Mouse (Mus musculus): Measurements from ENCODE around the gene Foxf2. TPM values are rescaled to one million over a fixed set of nuclear protein-coding genes. Genes with fewer than 3 reads are reported as not detected.

Gene Foxf2
- 1 to 10 TPM; 7.8 to 9.8 TPM for total RNA-seq (2021)
- long read RNA-seq, experiment 1, transcript Foxf2-201 (2 exons, 2,363 nt), result major isoform, 7 of 7 reads
- long read RNA-seq, experiment 1, partial matches to known transcripts, result 0 of 7 reads
- long read RNA-seq, experiment 1, other reads (novel, unspliced or antisense), result 0 of 7 reads
- long read RNA-seq, experiment 2, transcript Foxf2-201 (2 exons, 2,363 nt), result major isoform, 6 of 8 reads
- long read RNA-seq, experiment 2, partial matches to known transcripts, result 0 of 8 reads
- long read RNA-seq, experiment 2, other reads (novel, unspliced or antisense), result 2 of 8 reads

GRCm38 (mm10) chr13:31625333-31626101 is at the start of gene Foxf2:
Foxf2 (plus strand) TSS chr13:31625816.
- intact Hi-C loops (cut with DNase I), result loop anchor here (5.0 kb wide), 1 partner anchor 182 kb away; the partner anchor contains the start of gene Foxc1
- no peak for DNase-seq (ENCODE audit: low spot score in 2 of 2)

DNA sequence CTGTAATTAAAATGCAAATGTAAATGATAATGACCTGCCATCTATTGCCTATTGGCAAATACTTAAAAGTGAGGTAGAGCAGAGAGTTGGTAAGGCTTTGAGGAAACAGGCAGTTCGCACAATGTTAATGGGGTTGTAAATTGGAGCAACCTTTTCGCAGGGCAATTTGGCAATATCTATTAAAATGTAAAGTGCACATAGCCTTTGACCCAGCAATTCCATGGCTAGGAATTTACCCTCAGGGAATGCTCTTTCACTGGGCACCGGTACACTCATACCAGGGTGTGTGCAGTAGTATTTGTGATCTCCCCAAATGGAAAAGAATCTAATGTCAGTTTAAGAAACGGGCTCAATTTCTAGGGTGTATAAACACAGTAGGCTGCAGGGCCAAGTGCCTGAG is 48.9 kb upstream of the Foxf2 start:
- intact Hi-C loops (cut with DNase I), result no loop called here
- no peak for DNase-seq (ENCODE audit: low spot score in 2 of 2)

- intact Hi-C loops (cut with DNase I), result no loop called here
- DNase-seq (ENCODE audit: low spot score in 2 of 2), result no peak
These were observed 48.0 kb upstream of the Foxf2 start for GRCm38 (mm10) chr13:31577576-31577975.

GRCm38 (mm10) chr13:31578389-31578788 is 47.2 kb upstream of the Foxf2 start:
- DNase-seq (ENCODE audit: low spot score in 2 of 2), result no peak
- intact Hi-C loops (cut with DNase I), result no loop called here

- intact Hi-C loops (cut with DNase I), result no loop called here
These were observed 45.8 kb upstream of the Foxf2 start for GRCm38 (mm10) chr13:31579866-31580265.

DNA sequence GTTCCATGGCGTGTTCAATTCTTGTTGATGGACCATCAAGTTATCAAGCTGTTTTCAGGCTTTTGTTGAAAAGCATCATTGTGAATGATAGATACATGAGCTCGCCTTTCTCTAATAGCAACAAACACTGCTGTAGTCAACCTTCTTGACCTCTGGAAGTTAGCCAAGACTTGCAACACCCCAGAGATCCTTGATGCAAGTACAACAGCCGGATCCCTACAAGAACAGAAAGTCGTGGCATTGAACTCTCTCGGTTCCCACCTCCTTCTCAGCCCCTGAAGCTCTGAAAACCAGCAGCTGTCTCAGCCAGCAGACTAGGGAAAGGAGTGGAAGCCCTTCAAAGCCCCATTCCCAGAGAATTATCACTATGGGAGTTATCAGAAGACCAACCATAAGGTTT is 38.3 kb upstream of the Foxf2 start:
- intact Hi-C loops (cut with DNase I), result no loop called here

More at GRCm38 (mm10) chr13:31579866-31580265, 45.8 kb upstream of the Foxf2 start:
- no peak for DNase-seq (ENCODE audit: low spot score in 2 of 2)

GRCm38 (mm10) chr13:31599576-31599975 is 26.0 kb upstream of the Foxf2 start:
- intact Hi-C loops (cut with DNase I), result no loop called here
- DNase-seq (ENCODE audit: low spot score in 2 of 2), result no peak

More for the DNA sequence above, 38.3 kb upstream of the Foxf2 start:
- DNase-seq (ENCODE audit: low spot score in 2 of 2), result no peak

GRCm38 (mm10) chr13:31603964-31604363 is 21.7 kb upstream of the Foxf2 start:
- intact Hi-C loops (cut with DNase I), result no loop called here
- no peak for DNase-seq (ENCODE audit: low spot score in 2 of 2)

DNA sequence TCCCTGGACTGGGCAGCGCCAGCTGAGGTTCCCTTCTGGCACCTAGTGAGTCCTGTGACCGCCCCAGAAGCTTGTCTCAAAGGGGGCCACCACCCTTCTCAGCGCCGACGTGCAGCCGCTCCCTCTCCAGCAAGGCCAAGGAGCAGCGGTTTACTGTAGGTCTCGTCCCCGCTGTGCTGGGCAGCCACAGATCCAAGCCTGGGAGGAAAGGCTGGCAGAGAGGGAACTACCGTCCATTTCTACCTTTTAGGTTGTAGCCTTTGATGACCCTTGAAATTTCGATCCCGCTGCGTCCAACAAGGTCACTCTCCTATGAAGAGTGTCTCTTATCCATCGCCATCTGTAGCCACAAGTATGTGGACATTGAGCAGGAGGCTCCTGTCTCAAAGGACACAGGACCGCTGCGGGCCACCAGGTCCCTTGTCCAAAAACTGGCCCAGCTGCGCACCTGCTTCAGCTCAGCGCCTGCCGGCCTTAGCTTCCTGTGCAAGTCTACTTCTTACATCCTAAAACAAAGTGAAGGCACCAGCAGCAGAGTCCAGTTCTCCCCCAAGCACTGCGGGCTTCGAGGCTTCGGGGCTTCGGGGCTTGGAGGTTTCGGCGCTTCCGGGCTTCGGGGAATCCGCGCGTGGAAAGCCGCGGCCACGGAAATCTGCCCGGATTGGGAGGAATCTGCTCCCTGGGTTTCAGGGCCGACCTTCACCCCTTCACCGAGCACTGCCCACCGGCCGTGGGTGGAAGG is 10.7 kb upstream of the Foxf2 start:
- no peak for DNase-seq (ENCODE audit: low spot score in 2 of 2)
- intact Hi-C loops (cut with DNase I), result loop anchor here (5.0 kb wide), 2 partner anchors 628 to 723 kb away; no protein-coding TSS in a partner anchor

DNA sequence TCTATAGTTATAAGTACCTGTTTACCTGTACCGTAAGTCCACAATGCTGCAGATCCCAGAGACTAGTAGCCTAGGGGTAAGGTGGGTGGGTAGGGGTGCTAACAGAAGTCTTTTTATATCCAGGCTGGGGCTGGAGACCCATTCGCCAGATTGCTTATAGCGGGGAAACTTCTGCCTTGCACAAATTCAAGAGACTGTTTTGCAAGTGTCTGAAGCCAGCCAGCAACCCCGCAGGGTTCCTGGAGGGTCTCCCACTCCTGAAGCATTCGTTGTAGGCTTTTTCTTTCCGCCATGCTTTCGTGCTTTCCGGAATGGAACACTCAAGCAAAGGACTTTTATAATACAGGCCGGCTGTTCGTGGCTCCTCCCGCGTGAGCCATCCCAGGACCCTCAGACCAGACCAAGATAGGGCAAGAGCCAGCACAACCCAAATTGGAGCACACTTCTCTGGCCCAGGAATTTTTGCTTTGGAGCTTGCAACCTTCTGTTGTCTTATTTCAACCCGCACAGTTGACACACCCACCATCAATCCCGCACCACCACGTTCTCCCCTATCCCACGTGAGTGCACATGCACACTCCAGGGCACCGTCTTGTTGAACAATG is 10.0 kb upstream of the Foxf2 start:
- intact Hi-C loops (cut with DNase I), result loop anchor here (5.0 kb wide), 2 partner anchors 628 to 723 kb away; no protein-coding TSS in a partner anchor

DNA sequence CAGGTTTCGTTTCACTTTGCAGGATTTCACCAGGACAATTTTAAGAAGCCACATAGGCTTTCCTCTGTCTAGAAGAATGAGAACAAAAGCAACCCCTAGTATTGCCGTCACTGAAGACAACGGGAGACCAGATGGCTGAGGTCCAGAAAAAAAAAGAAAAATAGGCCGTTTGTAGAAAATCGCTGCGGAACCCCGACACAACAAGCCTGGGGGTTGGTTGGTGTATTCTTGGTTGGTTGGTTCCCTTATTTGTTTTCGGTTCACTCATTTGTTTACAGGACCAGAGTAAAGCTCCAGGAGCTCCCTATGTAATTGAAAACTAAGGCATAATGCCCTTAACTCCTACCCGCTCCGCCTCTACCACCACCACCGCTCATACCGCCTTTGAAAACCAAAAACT is 7.6 kb upstream of the Foxf2 start:
- no peak for DNase-seq (ENCODE audit: low spot score in 2 of 2)
- intact Hi-C loops (cut with DNase I), result loop anchor here (1.0 to 5.0 kb wide), 5 partner anchors 57 to 726 kb away; no protein-coding TSS in a partner anchor

More for the DNA sequence above, 10.0 kb upstream of the Foxf2 start:
- DNase-seq (ENCODE audit: low spot score in 2 of 2), result no peak

- DNase-seq (ENCODE audit: low spot score in 2 of 2), result peak; percentile 66 to 79
- intact Hi-C loops (cut with DNase I), result loop anchor here (1.0 to 5.0 kb wide), 5 partner anchors 58 to 726 kb away; no protein-coding TSS in a partner anchor
These were observed 7.2 kb upstream of the Foxf2 start for GRCm38 (mm10) chr13:31618416-31618815.

GRCm38 (mm10) chr13:31618919-31619655 is 6.5 kb upstream of the Foxf2 start:
- DNase-seq (ENCODE audit: low spot score in 2 of 2), result no peak
- intact Hi-C loops (cut with DNase I), result loop anchor here (1.0 to 5.0 kb wide), 5 partner anchors 58 to 727 kb away; no protein-coding TSS in a partner anchor

DNA sequence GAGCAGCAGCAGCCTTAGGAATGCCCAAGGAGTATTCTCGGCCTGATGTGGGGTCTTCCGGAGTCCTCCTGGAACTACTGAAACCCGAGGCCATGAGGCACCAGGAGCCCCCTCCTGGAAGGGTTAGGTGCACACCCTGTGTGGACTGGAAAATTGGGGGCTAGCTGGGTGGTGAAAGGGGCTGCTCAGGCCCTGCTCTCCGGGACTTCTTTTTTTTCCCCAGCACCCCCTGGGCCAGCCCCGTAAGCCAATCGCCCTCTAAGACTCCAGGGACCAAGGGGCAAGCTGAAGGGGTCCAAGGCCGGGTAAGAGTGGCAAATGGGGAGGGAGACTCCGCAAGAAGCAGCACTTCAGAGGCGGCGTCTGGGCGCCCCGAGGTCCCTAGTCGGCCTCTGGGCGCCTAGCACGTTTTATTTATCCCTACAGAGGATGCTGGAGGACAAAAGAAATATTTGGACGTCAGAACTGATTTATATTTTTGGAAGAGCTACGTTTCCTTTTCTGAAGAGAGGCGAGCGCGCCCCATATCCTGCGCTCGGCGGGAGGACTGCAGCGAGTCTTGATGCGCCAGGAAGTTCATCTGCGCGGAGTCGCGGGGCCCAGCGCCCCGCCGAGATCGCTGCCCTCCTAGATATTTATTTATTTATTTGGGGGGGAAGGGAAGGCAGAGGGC is 5.7 kb upstream of the Foxf2 start:
- intact Hi-C loops (cut with DNase I), result loop anchor here (2.0 to 5.0 kb wide), 3 partner anchors 59 to 728 kb away; no protein-coding TSS in a partner anchor
- no peak for DNase-seq (ENCODE audit: low spot score in 2 of 2)

DNA sequence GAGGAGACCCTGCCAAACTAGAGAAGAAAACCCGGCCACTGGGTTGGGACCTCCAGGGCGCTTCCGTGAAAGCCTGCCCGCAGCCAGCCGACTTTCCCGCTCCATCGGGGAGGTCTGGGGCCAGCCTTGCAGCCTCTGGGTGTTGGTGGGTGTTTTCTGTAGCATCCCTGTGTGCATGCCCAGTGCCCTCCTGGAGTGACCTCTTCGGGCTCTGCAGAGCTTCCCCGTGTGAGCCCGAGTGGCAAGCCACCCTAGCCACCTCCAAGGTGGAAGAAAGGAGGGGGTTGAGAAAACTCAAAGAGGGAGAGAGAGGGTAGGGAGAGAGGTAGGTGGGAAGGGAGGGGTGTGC is 5.1 kb upstream of the Foxf2 start:
- DNase-seq (ENCODE audit: low spot score in 2 of 2), result no peak
- intact Hi-C loops (cut with DNase I), result no loop called here

DNA sequence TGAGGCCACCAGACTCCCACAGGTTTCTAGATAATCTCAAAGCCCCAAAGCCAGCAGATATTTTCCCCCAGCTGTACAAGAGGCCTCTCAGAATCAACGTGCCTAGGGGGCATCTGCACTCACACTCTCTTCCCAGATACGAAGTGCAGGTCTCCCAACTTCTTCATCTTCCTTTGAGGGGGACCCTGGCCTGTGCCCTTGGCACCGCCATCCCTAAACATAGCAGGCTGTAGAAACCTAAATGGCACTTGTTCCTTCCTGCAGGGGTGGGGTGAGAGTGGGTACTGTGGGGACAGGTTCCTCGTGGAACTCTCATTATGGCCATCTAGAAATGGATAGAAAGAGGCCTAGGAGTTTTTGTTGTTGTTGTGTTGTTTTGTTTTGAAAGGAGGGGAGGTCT is 4.7 kb upstream of the Foxf2 start:
- intact Hi-C loops (cut with DNase I), result no loop called here
- DNase-seq (ENCODE audit: low spot score in 2 of 2), result no peak

DNA sequence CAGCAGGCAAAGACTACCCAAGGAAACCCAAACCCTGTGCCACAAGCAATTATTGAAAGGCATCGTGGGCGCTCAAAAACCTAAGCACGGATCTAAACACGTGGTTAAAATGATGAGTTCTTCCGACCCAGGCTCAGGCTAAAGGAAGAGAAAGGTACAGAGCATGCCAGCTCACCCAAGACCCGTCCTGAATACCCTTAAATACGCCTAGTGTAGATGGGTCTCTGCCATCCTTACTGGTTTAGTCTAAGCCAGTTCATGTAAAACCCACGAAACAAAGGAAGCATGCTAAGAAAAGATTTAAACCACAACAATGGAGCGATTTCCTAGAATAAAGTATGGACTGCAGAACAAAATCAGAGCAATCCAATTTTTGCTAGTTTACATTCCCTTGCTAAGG is 3.9 kb upstream of the Foxf2 start:
- intact Hi-C loops (cut with DNase I), result no loop called here
- DNase-seq (ENCODE audit: low spot score in 2 of 2), result no peak

DNA sequence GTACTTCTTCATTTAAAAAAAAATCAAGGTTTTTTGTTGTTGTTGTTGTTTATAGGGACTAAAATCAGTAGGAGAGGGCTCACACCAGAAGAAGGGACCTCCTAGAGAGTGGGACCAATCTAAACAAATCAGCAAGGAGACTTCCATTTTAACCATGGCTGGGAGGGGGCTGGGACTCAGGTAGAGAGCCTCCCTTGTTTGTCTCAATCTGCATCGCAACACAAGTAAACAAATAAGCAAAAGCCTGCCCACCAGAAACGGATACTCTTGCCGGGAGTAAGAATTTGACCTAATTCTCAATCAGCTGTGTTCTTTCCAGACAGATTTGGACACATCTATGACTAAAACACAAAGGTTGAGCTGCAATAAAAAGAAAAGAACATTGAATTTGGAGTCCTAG is 3.2 kb upstream of the Foxf2 start:
- no peak for DNase-seq (ENCODE audit: low spot score in 2 of 2)
- intact Hi-C loops (cut with DNase I), result no loop called here
